Mouse (Mus musculus): Measurements from ENCODE around the gene Wfdc15a. TPM values are rescaled to one million over a fixed set of nuclear protein-coding genes. Genes with fewer than 3 reads are reported as not detected.

Wfdc15a gene
- polyA plus RNA-seq, 1 experiment, result not detected

GRCm38 (mm10) chr2:164182692-164183255 lies 17.2 kb downstream of the Wfdc15a start, which contains the start of gene Wfdc5:
TSS of gene Wfdc5 (minus strand) at chr2:164182742.
- TF ChIP-seq CTCF (IDR thresholded peaks at IDR 0.05; ENCODE audit: low read depth, low read length) (no peak), EP300 (IDR thresholded peaks at IDR 0.05; ENCODE audit: insufficient read depth, low read depth, low read length) (no peak)
- Histone ChIP-seq H3K27me3 (ENCODE audit: control insufficient read depth, insufficient read depth, low read length, poor library complexity, severe bottlenecking) (no peaks in the 10 kb centered on the region), H3K9ac (ENCODE audit: low read depth, poor library complexity, severe bottlenecking) (no peak within 1 kb of the TSS), H3K4me1 (ENCODE audit: control insufficient read depth, insufficient read depth, low read length) (no peaks in the 10 kb centered on the region), H3K9me3 (replicated peaks; ENCODE audit: control insufficient read depth, insufficient read depth, low read length, poor library complexity, severe bottlenecking) (no peaks in the 10 kb centered on the region), H3K4me3 (ENCODE audit: low read depth, low read length) (no peak within 1 kb of the TSS), H3K36me3 (ENCODE audit: control insufficient read depth, insufficient read depth, low read length, poor library complexity, severe bottlenecking) (no peaks in the 10 kb centered on the region), H3K27ac (ENCODE audit: insufficient read depth, low read length) (no peak within 1 kb of the TSS)

DNA sequence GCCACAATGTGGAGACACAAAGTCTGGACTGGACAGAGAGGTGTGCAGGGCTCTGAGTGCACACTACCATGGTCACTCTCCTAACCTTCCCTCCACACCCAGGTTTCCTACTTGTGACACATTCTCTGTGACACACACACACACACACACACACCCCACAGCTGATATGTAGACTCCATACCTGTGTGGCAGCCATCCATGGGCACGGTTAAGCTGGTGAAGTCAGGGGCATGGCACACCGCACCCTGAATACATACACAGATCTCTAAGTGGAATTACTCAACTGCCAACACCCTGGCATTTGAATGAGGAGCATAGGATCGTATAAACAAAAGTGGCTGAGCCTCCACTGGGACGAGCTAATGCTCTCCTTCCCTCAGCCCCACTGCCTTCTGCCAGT lies 19.2 kb downstream of the Wfdc15a start:
- no peak overlapping the region for H3K27ac ChIP-seq (ENCODE audit: insufficient read depth, low read length)
- no peaks in the 10 kb centered on the region for H3K27me3 ChIP-seq (ENCODE audit: control insufficient read depth, insufficient read depth, low read length, poor library complexity, severe bottlenecking)
- no peaks in the 10 kb centered on the region for H3K4me1 ChIP-seq (ENCODE audit: control insufficient read depth, insufficient read depth, low read length)
- no peak overlapping the region for H3K9ac ChIP-seq (ENCODE audit: low read depth, poor library complexity, severe bottlenecking)
- TF ChIP-seq CTCF (IDR thresholded peaks at IDR 0.05; ENCODE audit: low read depth, low read length), result no peak
- no peak for TF ChIP-seq EP300 (IDR thresholded peaks at IDR 0.05; ENCODE audit: insufficient read depth, low read depth, low read length)
- TF ChIP-seq POLR2A (IDR thresholded peaks at IDR 0.05; ENCODE audit: insufficient read depth, low read length), result no peak
- H3K36me3 ChIP-seq (ENCODE audit: control insufficient read depth, insufficient read depth, low read length, poor library complexity, severe bottlenecking), result no peaks in the 10 kb centered on the region
- no peak overlapping the region for H3K4me3 ChIP-seq (ENCODE audit: low read depth, low read length)
- H3K9me3 ChIP-seq (replicated peaks; ENCODE audit: control insufficient read depth, insufficient read depth, low read length, poor library complexity, severe bottlenecking), result no peaks in the 10 kb centered on the region

DNA sequence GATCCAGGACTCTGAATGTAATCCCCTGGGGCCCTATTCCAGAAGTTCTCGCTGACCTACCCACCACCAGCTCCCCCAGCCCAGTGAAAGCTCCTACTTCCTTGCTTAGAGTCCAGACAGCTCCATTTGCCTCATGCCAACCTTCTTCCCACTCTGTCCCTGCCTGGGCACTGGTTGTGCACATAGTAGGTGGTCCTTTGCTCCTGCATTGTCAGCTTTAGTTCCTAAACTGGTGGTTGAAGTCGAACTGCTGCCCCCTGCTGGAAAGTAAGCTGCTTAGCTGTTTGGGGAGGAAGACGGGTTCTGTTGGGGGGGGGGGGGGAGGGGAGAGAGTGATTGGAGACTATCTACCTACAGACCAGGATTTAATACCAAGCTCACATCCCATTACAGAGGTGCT lies 19.8 kb downstream of the Wfdc15a start:
- Histone ChIP-seq H3K9me3 (replicated peaks; ENCODE audit: control insufficient read depth, insufficient read depth, low read length, poor library complexity, severe bottlenecking) (no peaks in the 10 kb centered on the region), H3K4me1 (ENCODE audit: control insufficient read depth, insufficient read depth, low read length) (no peaks in the 10 kb centered on the region), H3K27me3 (ENCODE audit: control insufficient read depth, insufficient read depth, low read length, poor library complexity, severe bottlenecking) (no peaks in the 10 kb centered on the region), H3K9ac (ENCODE audit: low read depth, poor library complexity, severe bottlenecking) (no peak overlapping the region), H3K36me3 (ENCODE audit: control insufficient read depth, insufficient read depth, low read length, poor library complexity, severe bottlenecking) (no peaks in the 10 kb centered on the region), H3K27ac (ENCODE audit: insufficient read depth, low read length) (no peak overlapping the region), H3K4me3 (ENCODE audit: low read depth, low read length) (no peak overlapping the region)
- TF ChIP-seq POLR2A (IDR thresholded peaks at IDR 0.05; ENCODE audit: insufficient read depth, low read length), result no peak
- peak; percentile 34 for TF ChIP-seq CTCF (IDR thresholded peaks at IDR 0.05; ENCODE audit: low read depth, low read length)

DNA sequence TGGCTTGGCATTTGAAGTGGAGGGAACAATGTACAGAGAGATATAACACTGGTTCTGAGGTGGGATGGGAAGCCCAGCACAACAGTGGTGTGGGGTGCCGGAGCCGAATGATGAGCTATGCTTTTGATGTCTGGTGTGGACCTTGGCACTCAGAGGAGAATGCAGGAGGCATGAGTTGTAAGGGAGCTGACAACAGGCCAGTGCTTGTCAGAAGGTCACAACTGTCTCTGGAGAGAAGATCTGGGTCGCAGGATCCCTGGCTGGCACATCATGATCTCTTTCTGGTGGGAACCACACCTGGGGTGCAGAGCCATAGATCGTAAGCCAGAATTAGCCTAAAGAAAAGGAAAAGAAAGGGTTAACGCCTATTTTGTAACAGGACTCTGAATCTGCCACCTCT lies 22.1 kb downstream of the Wfdc15a start:
- no peak for TF ChIP-seq EP300 (IDR thresholded peaks at IDR 0.05; ENCODE audit: insufficient read depth, low read depth, low read length)
- TF ChIP-seq CTCF (IDR thresholded peaks at IDR 0.05; ENCODE audit: low read depth, low read length), result no peak
- TF ChIP-seq POLR2A (IDR thresholded peaks at IDR 0.05; ENCODE audit: insufficient read depth, low read length), result no peak
- Histone ChIP-seq H3K27me3 (ENCODE audit: control insufficient read depth, insufficient read depth, low read length, poor library complexity, severe bottlenecking) (no peaks in the 10 kb centered on the region), H3K27ac (ENCODE audit: insufficient read depth, low read length) (no peak overlapping the region)

DNA sequence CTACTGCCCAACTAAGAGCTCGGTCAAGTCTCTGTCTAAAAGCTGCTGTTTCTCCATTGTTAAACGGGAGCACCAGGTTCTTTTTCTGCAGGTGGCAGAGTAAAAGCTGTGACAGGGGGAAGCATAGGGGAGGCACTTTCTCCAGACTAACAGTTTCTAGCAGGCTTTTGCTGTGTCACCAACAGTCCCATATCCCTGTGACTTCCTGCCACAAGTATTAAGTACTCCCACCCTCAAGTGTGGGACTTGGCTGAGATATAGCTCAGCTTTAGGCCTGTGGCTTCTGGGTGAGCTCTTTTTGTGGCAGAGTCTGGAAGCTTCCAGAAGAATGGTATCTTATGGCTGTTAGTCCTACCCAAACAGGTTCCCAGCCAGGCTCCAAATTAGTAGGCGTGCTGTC lies 24.1 kb downstream of the Wfdc15a start:
- H3K9ac ChIP-seq (ENCODE audit: low read depth, poor library complexity, severe bottlenecking), result no peak overlapping the region
- TF ChIP-seq POLR2A (IDR thresholded peaks at IDR 0.05; ENCODE audit: insufficient read depth, low read length) (no peak), EP300 (IDR thresholded peaks at IDR 0.05; ENCODE audit: insufficient read depth, low read depth, low read length) (no peak), CTCF (IDR thresholded peaks at IDR 0.05; ENCODE audit: low read depth, low read length) (no peak)
- no peaks in the 10 kb centered on the region for H3K36me3 ChIP-seq (ENCODE audit: control insufficient read depth, insufficient read depth, low read length, poor library complexity, severe bottlenecking)
- H3K4me1 ChIP-seq (ENCODE audit: control insufficient read depth, insufficient read depth, low read length), result no peaks in the 10 kb centered on the region
- peaks cover 2% of the 10 kb centered on the region; the same call in 1 of the 2 replicates for H3K27me3 ChIP-seq (ENCODE audit: control insufficient read depth, insufficient read depth, low read length, poor library complexity, severe bottlenecking)
- no peak overlapping the region for H3K27ac ChIP-seq (ENCODE audit: insufficient read depth, low read length)
- no peaks in the 10 kb centered on the region for H3K9me3 ChIP-seq (replicated peaks; ENCODE audit: control insufficient read depth, insufficient read depth, low read length, poor library complexity, severe bottlenecking)
- H3K4me3 ChIP-seq (ENCODE audit: low read depth, low read length), result no peak overlapping the region

More for the DNA sequence above, 22.1 kb downstream of the Wfdc15a start:
- H3K36me3 ChIP-seq (ENCODE audit: control insufficient read depth, insufficient read depth, low read length, poor library complexity, severe bottlenecking), result no peaks in the 10 kb centered on the region
- no peaks in the 10 kb centered on the region for H3K4me1 ChIP-seq (ENCODE audit: control insufficient read depth, insufficient read depth, low read length)
- H3K9ac ChIP-seq (ENCODE audit: low read depth, poor library complexity, severe bottlenecking), result no peak overlapping the region
- no peaks in the 10 kb centered on the region for H3K9me3 ChIP-seq (replicated peaks; ENCODE audit: control insufficient read depth, insufficient read depth, low read length, poor library complexity, severe bottlenecking)
- no peak overlapping the region for H3K4me3 ChIP-seq (ENCODE audit: low read depth, low read length)

DNA sequence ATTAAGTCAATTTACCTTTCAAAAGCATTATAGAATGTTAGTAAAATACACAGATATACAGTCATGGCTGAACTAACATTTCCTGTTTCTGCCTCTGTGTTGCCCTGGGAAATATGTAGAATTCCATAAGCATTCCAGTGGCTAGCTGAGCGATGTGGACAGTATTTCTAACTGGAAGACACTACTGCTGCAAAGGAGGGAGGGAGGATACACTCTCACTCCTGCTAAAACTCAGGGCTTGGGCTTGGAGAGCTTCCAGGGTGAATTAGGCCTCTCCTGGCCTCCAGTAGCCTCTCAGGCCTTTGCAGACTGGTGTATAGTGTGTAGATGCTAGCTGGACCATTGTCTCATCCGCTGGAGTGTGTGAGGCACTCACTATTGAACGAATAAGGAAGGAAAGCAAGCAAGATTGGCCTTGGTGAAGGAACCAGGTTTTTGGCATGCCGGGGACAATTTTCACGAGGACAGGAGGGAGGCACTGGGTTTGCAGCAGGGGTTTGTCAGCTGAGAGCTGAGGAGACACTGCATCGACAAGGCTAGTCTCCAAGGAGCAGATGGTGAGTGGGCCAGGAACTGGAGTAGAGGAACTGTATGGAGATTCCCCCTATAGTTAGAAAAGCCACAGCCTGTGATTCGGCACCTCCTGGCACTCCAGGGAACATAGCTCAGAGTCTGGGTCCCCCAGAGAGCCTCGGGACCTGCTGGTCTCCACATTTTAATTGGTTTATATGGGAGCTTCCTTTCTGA lies 25.1 kb downstream of the Wfdc15a start:
- Histone ChIP-seq H3K9ac (ENCODE audit: low read depth, poor library complexity, severe bottlenecking) (no peak overlapping the region), H3K27me3 (ENCODE audit: control insufficient read depth, insufficient read depth, low read length, poor library complexity, severe bottlenecking) (peaks cover 6% of the 10 kb centered on the region; the same call in 1 of the 2 replicates)
- TF ChIP-seq CTCF (IDR thresholded peaks at IDR 0.05; ENCODE audit: low read depth, low read length) (no peak), POLR2A (IDR thresholded peaks at IDR 0.05; ENCODE audit: insufficient read depth, low read length) (no peak)

More for the DNA sequence above, 25.1 kb downstream of the Wfdc15a start:
- no peaks in the 10 kb centered on the region for H3K4me1 ChIP-seq (ENCODE audit: control insufficient read depth, insufficient read depth, low read length)
- H3K36me3 ChIP-seq (ENCODE audit: control insufficient read depth, insufficient read depth, low read length, poor library complexity, severe bottlenecking), result no peaks in the 10 kb centered on the region
- no peak overlapping the region for H3K27ac ChIP-seq (ENCODE audit: insufficient read depth, low read length)
- H3K9me3 ChIP-seq (replicated peaks; ENCODE audit: control insufficient read depth, insufficient read depth, low read length, poor library complexity, severe bottlenecking), result no peaks in the 10 kb centered on the region
- H3K4me3 ChIP-seq (ENCODE audit: low read depth, low read length), result no peak overlapping the region
